Mouse (Mus musculus): ENCODE data around the gene Klc4. TPM values are rescaled to one million over a fixed set of nuclear protein-coding genes. Genes with fewer than 3 reads are reported as not detected.
A peak's percentile ranks its signal among the peaks of the same experiment; 100 is the strongest.

The Klc4 gene
- polyA plus RNA-seq, 1 experiment from 2014 or later: 12.3 TPM

- H3K27me3 ChIP-seq (replicated peaks; ENCODE audit: control insufficient read depth, insufficient read depth, low read length): no peaks in the 10 kb centered on the region
- no peak for ATAC-seq (replicated peaks; ENCODE audit: low FRiP score)
- H3K9me3 ChIP-seq (ENCODE audit: control insufficient read depth, low read length): no peaks in the 10 kb centered on the region
- no peak overlapping the region for H3K9ac ChIP-seq (ENCODE audit: low read depth, low read length)
- DNase-seq (ENCODE audit: low spot score): no peak
- H3K4me2 ChIP-seq: no peak overlapping the region
- H3K4me3 ChIP-seq (ENCODE audit: low read depth, low read length): no peak overlapping the region
- peaks cover 8% of the 10 kb centered on the region; the same call in 1 of the 2 replicates for H3K4me1 ChIP-seq (replicated peaks; ENCODE audit: control insufficient read depth, insufficient read depth, low read length)
- no peak overlapping the region for H3K27ac ChIP-seq (ENCODE audit: low read depth, low read length)
- 56% methylated on average over 9 of the region's 9 CpGs for WGBS
- peaks cover 2% of the 10 kb centered on the region; the same call in 1 of the 2 replicates for H3K36me3 ChIP-seq (ENCODE audit: control insufficient read depth, insufficient read depth, low read length)
Observed at GRCm38 (mm10) chr17:46594606-46595005, 51.2 kb downstream of the Klc4 start.

DNA sequence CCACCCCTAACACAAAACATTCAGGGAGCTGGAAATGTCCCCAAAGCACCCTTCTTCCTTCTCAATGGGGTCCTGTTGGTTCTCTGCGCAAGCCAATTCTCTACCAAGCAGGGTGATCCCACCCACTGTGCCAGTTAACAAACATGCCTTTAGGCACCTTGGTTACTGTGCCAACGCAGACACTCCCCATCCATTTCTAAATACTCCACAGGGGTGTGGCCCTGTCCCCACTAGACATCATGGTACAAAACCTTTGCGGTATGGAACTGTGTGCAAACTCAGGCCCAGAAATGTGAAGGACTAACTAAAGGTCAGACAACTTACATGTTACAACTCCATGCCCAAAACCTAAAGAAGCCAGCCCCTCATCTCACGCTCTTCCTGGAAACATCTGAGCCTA is 52.7 kb downstream of the Klc4 start:
- Histone ChIP-seq H3K4me1 (replicated peaks; ENCODE audit: control insufficient read depth, insufficient read depth, low read length) (peaks cover 9% of the 10 kb centered on the region; the same call in 1 of the 2 replicates), H3K9me3 (ENCODE audit: control insufficient read depth, low read length) (no peaks in the 10 kb centered on the region), H3K36me3 (ENCODE audit: control insufficient read depth, insufficient read depth, low read length) (peaks cover 2% of the 10 kb centered on the region; the same call in 1 of the 2 replicates), H3K27me3 (replicated peaks; ENCODE audit: control insufficient read depth, insufficient read depth, low read length) (no peaks in the 10 kb centered on the region), H3K27ac (ENCODE audit: low read depth, low read length) (no peak overlapping the region), H3K9ac (ENCODE audit: low read depth, low read length) (no peak overlapping the region), H3K4me3 (ENCODE audit: low read depth, low read length) (no peak overlapping the region), H3K4me2 (no peak overlapping the region)
- 91% methylated on average over 4 of the region's 4 CpGs for WGBS
- ATAC-seq (replicated peaks; ENCODE audit: low FRiP score) (no peak), DNase-seq (ENCODE audit: low spot score) (no peak)

DNA sequence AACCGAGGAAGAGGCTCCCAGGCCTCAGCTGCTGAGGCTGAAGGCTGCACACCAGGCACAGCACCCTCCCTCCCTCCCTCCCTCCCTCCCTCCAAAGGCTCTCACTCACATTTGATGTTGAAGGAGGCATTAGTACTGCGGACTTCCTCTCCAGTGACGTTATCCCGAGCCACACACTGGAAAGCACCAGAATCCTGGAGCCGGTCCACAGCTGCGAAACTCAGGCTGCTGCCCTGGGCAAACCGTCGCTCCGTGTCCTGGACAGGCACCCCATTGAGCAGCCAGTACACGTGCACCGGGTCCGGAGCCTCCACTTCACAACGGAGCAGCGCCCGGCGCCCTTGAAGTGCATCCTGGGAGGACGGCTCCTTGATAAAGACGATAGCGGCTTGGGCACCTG is 54.4 kb downstream of the Klc4 start:
- WGBS: 86% methylated on average over 19 of the region's 19 CpGs
- Histone ChIP-seq H3K4me2 (no peak overlapping the region), H3K4me3 (ENCODE audit: low read depth, low read length) (no peak overlapping the region), H3K9ac (ENCODE audit: low read depth, low read length) (no peak overlapping the region), H3K9me3 (ENCODE audit: control insufficient read depth, low read length) (no peaks in the 10 kb centered on the region), H3K27ac (ENCODE audit: low read depth, low read length) (no peak overlapping the region; the same call in 1 of the 2 replicates), H3K27me3 (replicated peaks; ENCODE audit: control insufficient read depth, insufficient read depth, low read length) (no peaks in the 10 kb centered on the region), H3K4me1 (replicated peaks; ENCODE audit: control insufficient read depth, insufficient read depth, low read length) (peaks cover 9% of the 10 kb centered on the region; the same call in 1 of the 2 replicates), H3K36me3 (ENCODE audit: control insufficient read depth, insufficient read depth, low read length) (peaks cover 2% of the 10 kb centered on the region)
- no peak for DNase-seq (ENCODE audit: low spot score)
- ATAC-seq (replicated peaks; ENCODE audit: low FRiP score): no peak

DNA sequence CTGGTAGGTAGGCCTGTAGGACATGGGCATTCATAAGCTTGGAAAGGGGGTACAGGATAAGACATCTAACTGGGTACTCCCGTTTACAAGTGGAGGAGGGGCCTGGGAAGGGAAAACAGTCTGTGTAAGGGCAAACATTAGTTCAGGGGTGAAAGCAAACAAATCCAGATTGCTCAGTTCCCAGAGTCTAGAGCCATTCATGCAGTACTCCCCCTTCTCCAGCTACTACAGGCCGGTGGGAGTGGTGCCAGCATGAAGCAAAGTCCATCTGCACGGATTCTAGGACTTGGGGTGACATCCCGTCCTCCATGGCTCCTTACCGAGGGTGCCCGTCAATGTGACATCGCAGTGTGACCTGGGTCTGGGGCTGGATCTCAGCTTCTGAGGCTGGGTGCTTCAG is 55.4 kb downstream of the Klc4 start:
- WGBS: 85% methylated on average over 7 of the region's 7 CpGs
- Histone ChIP-seq H3K4me3 (ENCODE audit: low read depth, low read length) (no peak overlapping the region), H3K27ac (ENCODE audit: low read depth, low read length) (no peak overlapping the region; the same call in 1 of the 2 replicates), H3K4me2 (no peak overlapping the region), H3K36me3 (ENCODE audit: control insufficient read depth, insufficient read depth, low read length) (peaks cover 4% of the 10 kb centered on the region), H3K9ac (ENCODE audit: low read depth, low read length) (no peak overlapping the region), H3K4me1 (replicated peaks; ENCODE audit: control insufficient read depth, insufficient read depth, low read length) (peaks cover 9% of the 10 kb centered on the region; the same call in 1 of the 2 replicates), H3K27me3 (replicated peaks; ENCODE audit: control insufficient read depth, insufficient read depth, low read length) (no peaks in the 10 kb centered on the region), H3K9me3 (ENCODE audit: control insufficient read depth, low read length) (no peaks in the 10 kb centered on the region)
- DNase-seq (ENCODE audit: low spot score): no peak
- ATAC-seq (replicated peaks; ENCODE audit: low FRiP score): 0 out of 2 replicates have a peak, but pooled peaks have one; percentile 33

- peaks cover 5% of the 10 kb centered on the region for H3K36me3 ChIP-seq (ENCODE audit: control insufficient read depth, insufficient read depth, low read length)
- H3K4me1 ChIP-seq (replicated peaks; ENCODE audit: control insufficient read depth, insufficient read depth, low read length): peaks cover 7% of the 10 kb centered on the region; the same call in 1 of the 2 replicates
- H3K4me2 ChIP-seq: no peak overlapping the region
- H3K4me3 ChIP-seq (ENCODE audit: low read depth, low read length): no peak overlapping the region
- ATAC-seq (replicated peaks; ENCODE audit: low FRiP score): no peak
- no peak for DNase-seq (ENCODE audit: low spot score)
- no peak overlapping the region for H3K27ac ChIP-seq (ENCODE audit: low read depth, low read length)
- no peak overlapping the region for H3K9ac ChIP-seq (ENCODE audit: low read depth, low read length)
- H3K27me3 ChIP-seq (replicated peaks; ENCODE audit: control insufficient read depth, insufficient read depth, low read length): no peaks in the 10 kb centered on the region
- WGBS: 88% methylated on average over 16 of the region's 16 CpGs
- no peaks in the 10 kb centered on the region for H3K9me3 ChIP-seq (ENCODE audit: control insufficient read depth, low read length)
Observed at GRCm38 (mm10) chr17:46589635-46590314, 56.0 kb downstream of the Klc4 start.

- ATAC-seq (replicated peaks; ENCODE audit: low FRiP score) (no peak), DNase-seq (ENCODE audit: low spot score) (no peak)
- no peak overlapping the region for H3K9ac ChIP-seq (ENCODE audit: low read depth, low read length)
- no peaks in the 10 kb centered on the region for H3K9me3 ChIP-seq (ENCODE audit: control insufficient read depth, low read length)
- no peak overlapping the region for H3K4me3 ChIP-seq (ENCODE audit: low read depth, low read length)
- H3K4me1 ChIP-seq (replicated peaks; ENCODE audit: control insufficient read depth, insufficient read depth, low read length): 0 out of 2 replicates have a peak, but pooled peaks cover 3% of the 10 kb centered on the region
- H3K27me3 ChIP-seq (replicated peaks; ENCODE audit: control insufficient read depth, insufficient read depth, low read length): no peaks in the 10 kb centered on the region
- WGBS: 76% methylated on average over 6 of the region's 6 CpGs
- H3K4me2 ChIP-seq: no peak overlapping the region
- H3K27ac ChIP-seq (ENCODE audit: low read depth, low read length): no peak overlapping the region
- H3K36me3 ChIP-seq (ENCODE audit: control insufficient read depth, insufficient read depth, low read length): peaks cover 7% of the 10 kb centered on the region
Observed at GRCm38 (mm10) chr17:46588913-46589312, 56.9 kb downstream of the Klc4 start.

GRCm38 (mm10) chr17:46588173-46588572 is 57.6 kb downstream of the Klc4 start:
- DNase-seq (ENCODE audit: low spot score): no peak
- H3K36me3 ChIP-seq (ENCODE audit: control insufficient read depth, insufficient read depth, low read length): peaks cover 7% of the 10 kb centered on the region
- H3K4me3 ChIP-seq (ENCODE audit: low read depth, low read length): no peak overlapping the region
- no peaks in the 10 kb centered on the region for H3K27me3 ChIP-seq (replicated peaks; ENCODE audit: control insufficient read depth, insufficient read depth, low read length)
- WGBS: 40% methylated on average over 9 of the region's 9 CpGs
- ATAC-seq (replicated peaks; ENCODE audit: low FRiP score): no peak
- H3K9me3 ChIP-seq (ENCODE audit: control insufficient read depth, low read length): no peaks in the 10 kb centered on the region
- 0 out of 2 replicates have a peak, but pooled peaks cover 3% of the 10 kb centered on the region for H3K4me1 ChIP-seq (replicated peaks; ENCODE audit: control insufficient read depth, insufficient read depth, low read length)
- H3K9ac ChIP-seq (ENCODE audit: low read depth, low read length): no peak overlapping the region
- H3K27ac ChIP-seq (ENCODE audit: low read depth, low read length): no peak overlapping the region
- no peak overlapping the region for H3K4me2 ChIP-seq

- Histone ChIP-seq H3K36me3 (ENCODE audit: control insufficient read depth, insufficient read depth, low read length) (peaks cover 7% of the 10 kb centered on the region), H3K9me3 (ENCODE audit: control insufficient read depth, low read length) (no peaks in the 10 kb centered on the region), H3K9ac (ENCODE audit: low read depth, low read length) (no peak overlapping the region), H3K4me1 (replicated peaks; ENCODE audit: control insufficient read depth, insufficient read depth, low read length) (0 out of 2 replicates have a peak, but pooled peaks cover 3% of the 10 kb centered on the region), H3K4me3 (ENCODE audit: low read depth, low read length) (no peak overlapping the region), H3K27ac (ENCODE audit: low read depth, low read length) (no peak overlapping the region), H3K27me3 (replicated peaks; ENCODE audit: control insufficient read depth, insufficient read depth, low read length) (no peaks in the 10 kb centered on the region), H3K4me2 (no peak overlapping the region)
- ATAC-seq (replicated peaks; ENCODE audit: low FRiP score) (no peak), DNase-seq (ENCODE audit: low spot score) (no peak)
- 69% methylated on average over 8 of the region's 8 CpGs for WGBS
Observed at GRCm38 (mm10) chr17:46586327-46586726, 59.5 kb downstream of the Klc4 start.
